Comparison of ENCODE assay signal across 17 mouse cellular contexts in the genomic region with DNA sequence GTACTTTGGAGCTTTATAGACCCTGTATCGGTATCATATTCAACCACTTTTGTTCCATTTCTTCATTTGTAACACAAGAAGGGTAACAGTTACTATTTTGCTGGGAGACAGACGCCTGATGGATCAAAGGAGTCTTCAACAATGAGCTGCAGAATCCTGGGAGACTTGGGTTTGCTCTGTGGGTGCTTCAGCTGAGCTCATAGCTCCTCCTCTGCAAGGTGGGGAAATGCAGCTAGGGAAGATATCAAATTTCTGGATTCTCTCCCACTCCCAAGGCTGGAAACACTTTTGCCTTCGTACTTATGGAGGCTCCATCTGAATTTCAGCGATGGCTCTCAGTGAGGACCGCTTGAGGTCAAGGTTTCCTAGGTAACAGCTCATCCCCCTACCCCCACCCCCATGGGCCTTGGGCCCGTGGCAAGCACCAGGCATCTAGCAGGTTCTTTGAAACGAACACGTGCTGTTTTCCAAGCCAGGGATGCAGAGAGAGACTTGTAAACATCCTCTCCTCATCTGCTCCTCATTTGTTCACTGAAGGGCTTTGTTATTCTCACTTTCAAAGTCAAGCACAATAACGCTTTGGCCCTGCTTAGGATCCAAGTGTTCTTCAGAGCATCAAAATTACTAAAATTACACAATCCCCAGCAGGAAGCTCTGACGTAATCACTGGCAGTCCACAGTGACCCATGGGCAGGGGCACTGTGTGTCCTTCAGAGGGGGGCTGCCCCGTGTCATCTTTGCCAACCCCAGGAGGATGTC. TPM values are rescaled to one million over a fixed set of nuclear protein-coding genes. Genes with fewer than 3 reads are reported as not detected.
DNase-seq lines count a peak whose midpoint lies in the region; ATAC-seq lines count a peak whose summit lies in the region.
"Had no signal": no experiment of that assay in that cellular context is flagged by ENCODE, and none has a peak within 500 bp of the region (broad histone marks: within the 10 kb centered on the region; RNA-seq: fewer than 3 reads in every experiment).

No protein-coding gene starts in this region.

- WGBS in limb, embryonic 13.5 days: 24% methylated on average over 11 of the region's 11 CpGs
- 48% methylated on average over 11 of the region's 11 CpGs for whole genome bisulfite sequencing in limb, embryonic 10.5 days
- 25% methylated on average over 11 of the region's 11 CpGs for WGBS in embryonic facial prominence, embryonic 13.5 days

- H3K27ac ChIP-seq in limb, embryonic 13.5 days: peak overlapping the region; percentile 39; the same call in 1 of the 2 replicates
- H3K27ac ChIP-seq in limb, embryonic 10.5 days: no peak overlapping the region
- 0 out of 2 replicates have a peak overlapping the region, but pooled peaks have one; percentile 60 for H3K27ac ChIP-seq in embryonic facial prominence, embryonic 13.5 days
- H3K27ac ChIP-seq: limb, embryonic 12.5 days; lung, embryonic 15.5 days; neural tube, embryonic 15.5 days had no signal

- peaks cover 7% of the 10 kb centered on the region for H3K9me3 ChIP-seq in limb, embryonic 13.5 days
- no peaks in the 10 kb centered on the region for H3K9me3 ChIP-seq in limb, embryonic 10.5 days (replicated peaks)
- peaks cover 5% of the 10 kb centered on the region; the same call in 1 of the 2 replicates for H3K9me3 ChIP-seq in embryonic facial prominence, embryonic 13.5 days
- H3K9me3 ChIP-seq: limb, embryonic 12.5 days; lung, embryonic 15.5 days; neural tube, embryonic 15.5 days had no signal

- no peak overlapping the region for H3K4me3 ChIP-seq in limb, embryonic 13.5 days
- H3K4me3 ChIP-seq in limb, embryonic 10.5 days: no peak overlapping the region
- no peak overlapping the region for H3K4me3 ChIP-seq in embryonic facial prominence, embryonic 13.5 days
- H3K4me3 ChIP-seq: limb, embryonic 12.5 days; lung, embryonic 15.5 days; neural tube, embryonic 15.5 days had no signal

- H3K4me2 ChIP-seq in limb, embryonic 13.5 days (replicated peaks): no peak overlapping the region
- H3K4me2 ChIP-seq in embryonic facial prominence, embryonic 13.5 days: peak overlapping the region; percentile 24; the same call in 1 of the 2 replicates
- H3K4me2 ChIP-seq: limb, embryonic 12.5 days; lung, embryonic 15.5 days; neural tube, embryonic 15.5 days had no signal

- H3K9ac ChIP-seq in limb, embryonic 13.5 days: no peak overlapping the region
- H3K9ac ChIP-seq in embryonic facial prominence, embryonic 13.5 days: no peak overlapping the region; the same call in 1 of the 2 replicates
- H3K9ac ChIP-seq: limb, embryonic 12.5 days; lung, embryonic 15.5 days; neural tube, embryonic 15.5 days had no signal

- peak; percentile 32; the same call in 1 of the 2 replicates for ATAC-seq in limb, embryonic 13.5 days (ENCODE audit: low FRiP score, low read depth)
- no peak for ATAC-seq in embryonic facial prominence, embryonic 13.5 days (ENCODE audit: insufficient number of reproducible peaks, insufficient read depth, low FRiP score, low TSS enrichment, low read depth)
- ATAC-seq: forebrain, embryonic 14.5 days had no signal

- H3K36me3 ChIP-seq in limb, embryonic 13.5 days: no peaks in the 10 kb centered on the region
- no peaks in the 10 kb centered on the region for H3K36me3 ChIP-seq in limb, embryonic 10.5 days
- no peaks in the 10 kb centered on the region for H3K36me3 ChIP-seq in embryonic facial prominence, embryonic 13.5 days
- H3K36me3 ChIP-seq: G1E; limb, embryonic 12.5 days; lung, embryonic 15.5 days; neural tube, embryonic 15.5 days had no signal

- H3K4me1 ChIP-seq in limb, embryonic 13.5 days: peaks cover 13% of the 10 kb centered on the region
- peaks cover 8% of the 10 kb centered on the region for H3K4me1 ChIP-seq in limb, embryonic 10.5 days
- H3K4me1 ChIP-seq in embryonic facial prominence, embryonic 13.5 days: peaks cover 13% of the 10 kb centered on the region

- H3K27me3 ChIP-seq in limb, embryonic 13.5 days: no peaks in the 10 kb centered on the region
- H3K27me3 ChIP-seq in limb, embryonic 10.5 days (ENCODE audit: low read depth, poor library complexity, severe bottlenecking): no peaks in the 10 kb centered on the region
- no peaks in the 10 kb centered on the region for H3K27me3 ChIP-seq in embryonic facial prominence, embryonic 13.5 days
- H3K27me3 ChIP-seq: limb, embryonic 12.5 days; lung, embryonic 15.5 days; neural tube, embryonic 15.5 days had no signal

- peak; percentile 41 for DNase-seq in gastrocnemius, postnatal 25 days
- no peak for DNase-seq in gastrocnemius, postnatal 10 days
- no peak for DNase-seq in limb, embryonic 10.5 days (ENCODE audit: low spot score)
- peak; percentile 28 for DNase-seq in ZHBTc4 (ENCODE audit: low read depth, low spot score)
- DNase-seq in urinary bladder, postnatal 4 days (ENCODE audit: low spot score in 2 of 2): no peak
- no peak for DNase-seq in adrenal gland, adult 18-20 months (ENCODE audit: low spot score in 2 of 2)
- DNase-seq: cerebellum, adult 2 months; embryo, embryonic 11 days; kidney, adult 11 months; thymus, postnatal 14 days had no signal

RNA-seq across cellular contexts. Expression of a gene that starts 27.7 kb away (rescaled TPM):
- 1 to 10 TPM; 4.9 to 6.6 TPM for total RNA-seq in gastrocnemius, postnatal 25 days (2021)
- 10 to 100 TPM in 1 of 2 experiments, 1 to 10 TPM in 1; 5.8 to 10.3 TPM for total RNA-seq in gastrocnemius, postnatal 10 days (2021)
- 0.19 and 0.24 TPM in 2 replicates for polyA plus RNA-seq in limb, embryonic 13.5 days (2015; fragmentation: Nextera tagmentation; extraction: Ambion mirVana)
- polyA plus RNA-seq in limb, embryonic 10.5 days (2016; fragmentation: Nextera tagmentation; extraction: Ambion mirVana): 0.06 TPM in 1 of 2 replicates, not detected in the other
- polyA plus RNA-seq in embryonic facial prominence, embryonic 13.5 days (2015; fragmentation: Nextera tagmentation; extraction: Ambion mirVana): 0.51 and 1.1 TPM in 2 replicates
- 1 to 10 TPM; 3.2 to 7.8 TPM for total RNA-seq in adrenal gland, adult 18-20 months (2021)
- polyA plus RNA-seq: G1E; limb, embryonic 12.5 days had no signal

Comparison
In these comparisons a context has a peak if more than half of its experiments do, and no peak if none do; other contexts are left out.
1. DNase-seq: peak in gastrocnemius, postnatal 25 days (single experiment) and ZHBTc4 (single experiment); none in gastrocnemius, postnatal 10 days (single experiment), limb, embryonic 10.5 days (single experiment), urinary bladder, postnatal 4 days (0 of 2) and adrenal gland, adult 18-20 months (0 of 2).